8 mouse cellular contexts compared by ENCODE assay signal in genomic region chr7:145289302-145289701, GRCm38 (mm10). TPM values are rescaled to one million over a fixed set of nuclear protein-coding genes. Genes with fewer than 3 reads are reported as not detected.
DNase-seq lines count a peak whose midpoint lies in the region; ATAC-seq and TF ChIP-seq lines count a peak whose summit lies in the region.
"Had no signal": no experiment of that assay in that cellular context is flagged by ENCODE, and none has a peak within 500 bp of the region (broad histone marks: within the 10 kb centered on the region; RNA-seq: fewer than 3 reads in every experiment).

No protein-coding gene starts in this region.

- no peaks in the 10 kb centered on the region for H3K9me3 ChIP-seq in liver, embryonic 14.5 days (ENCODE audit: control insufficient read depth, low read length)
- H3K9me3 ChIP-seq in liver, embryonic 12.5 days (replicated peaks): no peaks in the 10 kb centered on the region
- no peaks in the 10 kb centered on the region for H3K9me3 ChIP-seq in limb, embryonic 15.5 days

- no peak overlapping the region for H3K4me3 ChIP-seq in liver, embryonic 14.5 days (ENCODE audit: insufficient read depth in 1 of 2, low read depth in 2 of 2, low read length in 2 of 2)
- H3K4me3 ChIP-seq in liver, embryonic 12.5 days: no peak overlapping the region
- H3K4me3 ChIP-seq in limb, embryonic 15.5 days: no peak overlapping the region

- no peaks in the 10 kb centered on the region for H3K4me1 ChIP-seq in liver, embryonic 14.5 days (replicated peaks; ENCODE audit: control insufficient read depth in 2 of 2, insufficient read depth in 2 of 2, low read length in 1 of 2)
- H3K4me1 ChIP-seq in liver, embryonic 12.5 days: 0 out of 2 replicates have a peak, but pooled peaks cover 6% of the 10 kb centered on the region
- peaks cover 11% of the 10 kb centered on the region; the same call in 1 of the 2 replicates for H3K4me1 ChIP-seq in limb, embryonic 15.5 days

- H3K27ac ChIP-seq in liver, embryonic 14.5 days: no peak overlapping the region
- H3K27ac ChIP-seq in liver, embryonic 12.5 days: no peak overlapping the region
- H3K27ac ChIP-seq in limb, embryonic 15.5 days: no peak overlapping the region

- H3K4me2 ChIP-seq in liver, embryonic 14.5 days (ENCODE audit: low read depth): no peak overlapping the region
- H3K4me2 ChIP-seq in liver, embryonic 12.5 days: no peak overlapping the region
- H3K4me2 ChIP-seq in limb, embryonic 15.5 days: no peak overlapping the region

- DNase-seq in liver, embryonic 14.5 days (ENCODE audit: low read depth in 3 of 3, low spot score in 3 of 3): no peak
- peak; percentile 74 for DNase-seq in ZHBTc4 (ENCODE audit: low read depth, low spot score)
- DNase-seq in cerebellum, postnatal 36 days: peak; percentile 66 to 72
- DNase-seq in thymus, adult 18-20 months: no peak
- no peak for DNase-seq in adrenal gland, adult 18-20 months (ENCODE audit: low spot score in 2 of 2)

- ATAC-seq in liver, embryonic 14.5 days (ENCODE audit: insufficient read depth): no peak
- ATAC-seq in liver, embryonic 12.5 days: no peak
- peak; percentile 42; the same call in 1 of the 2 replicates for ATAC-seq in limb, embryonic 15.5 days (ENCODE audit: insufficient number of reproducible peaks, low FRiP score, low TSS enrichment, low read depth)

- H3K36me3 ChIP-seq in liver, embryonic 14.5 days (replicated peaks; ENCODE audit: control insufficient read depth, insufficient read depth, low read depth): no peaks in the 10 kb centered on the region
- H3K36me3 ChIP-seq in liver, embryonic 12.5 days: no peaks in the 10 kb centered on the region
- H3K36me3 ChIP-seq in limb, embryonic 15.5 days: no peaks in the 10 kb centered on the region

- 21% methylated on average over 5 of the region's 5 CpGs for WGBS in liver, embryonic 14.5 days (ENCODE audit: insufficient replicate concordance)
- 32% methylated on average over 5 of the region's 5 CpGs for WGBS in liver, embryonic 12.5 days (ENCODE audit: insufficient replicate concordance)
- 20% methylated on average over 5 of the region's 5 CpGs for WGBS in limb, embryonic 15.5 days

- H3K9ac ChIP-seq in liver, embryonic 14.5 days (replicated peaks): no peak overlapping the region
- no peak overlapping the region for H3K9ac ChIP-seq in liver, embryonic 12.5 days
- H3K9ac ChIP-seq in limb, embryonic 15.5 days: no peak overlapping the region

- TF ChIP-seq EP300 in liver, embryonic 14.5 days (IDR thresholded peaks at IDR 0.05; ENCODE audit: low read depth): no peak

- TF ChIP-seq CTCF in liver, embryonic 14.5 days (IDR thresholded peaks at IDR 0.05; ENCODE audit: low read depth): peak; percentile 53

- no peaks in the 10 kb centered on the region for H3K27me3 ChIP-seq in liver, embryonic 14.5 days (ENCODE audit: control insufficient read depth, insufficient read depth, low read length)
- H3K27me3 ChIP-seq in liver, embryonic 12.5 days (replicated peaks): 0 out of 2 replicates have a peak, but pooled peaks cover 13% of the 10 kb centered on the region
- no peaks in the 10 kb centered on the region for H3K27me3 ChIP-seq in limb, embryonic 15.5 days

RNA-seq across cellular contexts. Expression of gene Tpcn2, which starts 5.5 kb away (rescaled TPM):
- 3.1 and 3.3 TPM in 2 replicates for polyA plus RNA-seq in liver, embryonic 14.5 days (2012; rRNA removed)
- polyA plus RNA-seq in liver, embryonic 14.5 days (2014; fragmentation: Nextera tagmentation; extraction: Ambion mirVana): 0.39 TPM in 2 replicates
- polyA plus RNA-seq in liver, embryonic 12.5 days (2016; fragmentation: Nextera tagmentation; extraction: Ambion mirVana): 2.9 and 3.1 TPM in 2 replicates
- 10.8 and 11.2 TPM in 2 replicates for polyA plus RNA-seq in limb, embryonic 15.5 days (2015; fragmentation: Nextera tagmentation; extraction: Ambion mirVana)
- total RNA-seq in adrenal gland, adult 18-20 months (2021): 10 to 100 TPM; 12.9 to 13.0 TPM

RNA-seq across cellular contexts. Expression of gene Mrgprf, which starts 11.3 kb away (rescaled TPM):
- 0.02 and 0.03 TPM in 2 replicates for polyA plus RNA-seq in liver, embryonic 14.5 days (2012; rRNA removed)
- not detected in 2 replicates for polyA plus RNA-seq in liver, embryonic 14.5 days (2014; fragmentation: Nextera tagmentation; extraction: Ambion mirVana)
- polyA plus RNA-seq in liver, embryonic 12.5 days (2016; fragmentation: Nextera tagmentation; extraction: Ambion mirVana): not detected in 2 replicates
- 10.8 and 15.3 TPM in 2 replicates for polyA plus RNA-seq in limb, embryonic 15.5 days (2015; fragmentation: Nextera tagmentation; extraction: Ambion mirVana)
- total RNA-seq in adrenal gland, adult 18-20 months (2021): 1 to 10 TPM in 1 of 2 experiments, under 1 TPM in 1; 0.70 to 1.9 TPM

RNA-seq across cellular contexts. Expression of gene Mrgprd, which starts 25.3 kb away (rescaled TPM):
- polyA plus RNA-seq in liver, embryonic 14.5 days (2012; rRNA removed): not detected in 2 replicates
- polyA plus RNA-seq in liver, embryonic 14.5 days (2014; fragmentation: Nextera tagmentation; extraction: Ambion mirVana): not detected in 2 replicates
- polyA plus RNA-seq in liver, embryonic 12.5 days (2016; fragmentation: Nextera tagmentation; extraction: Ambion mirVana): not detected in 2 replicates
- polyA plus RNA-seq in limb, embryonic 15.5 days (2015; fragmentation: Nextera tagmentation; extraction: Ambion mirVana): not detected in 2 replicates
- not detected for total RNA-seq in adrenal gland, adult 18-20 months (2021)
- polyA plus RNA-seq: gonadal fat pad, adult 2 months had no signal

Comparison
In these comparisons a context has a peak if more than half of its experiments do, and no peak if none do; other contexts are left out.
1. DNase-seq: peak in ZHBTc4 (single experiment) and cerebellum, postnatal 36 days (2 of 2); none in liver, embryonic 14.5 days (0 of 3), thymus, adult 18-20 months (0 of 2) and adrenal gland, adult 18-20 months (0 of 2).
2. RNA of gene Mrgprf, which starts 11.3 kb away (polyA plus RNA-seq): 10.8 to 15.3 TPM in limb, embryonic 15.5 days; not detected in liver, embryonic 12.5 days and 0.02 to 0.03 TPM in liver, embryonic 14.5 days; every median in the first group is over 10 times any median in the second.